Mouse (Mus musculus): Measurements from ENCODE around the gene Erbb2.

Erbb2 gene

DNA sequence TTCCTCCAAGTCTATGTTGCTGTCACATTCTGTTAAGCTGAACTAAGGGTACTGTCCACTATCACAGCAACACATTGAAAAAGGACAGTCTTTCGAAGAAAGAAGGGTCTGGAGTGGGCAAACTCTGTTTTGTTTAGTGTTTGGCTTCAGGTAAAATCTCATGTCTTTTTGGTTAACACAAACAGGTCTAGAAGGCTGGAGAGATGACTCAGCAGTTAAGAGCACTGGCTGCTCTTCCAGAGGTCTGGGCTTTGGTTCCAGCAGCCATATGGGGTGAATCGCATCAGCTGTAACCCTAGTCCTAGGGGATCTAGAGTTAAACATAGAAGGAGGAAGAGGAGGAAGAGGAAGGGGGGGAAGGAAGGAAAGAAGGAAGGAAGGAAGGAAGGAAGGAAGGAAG is 73.5 kb downstream of the Erbb2 start:
- no peak for DNase-seq
